Mouse (Mus musculus): Measurements from ENCODE around the gene Dact3. TPM values are rescaled to one million over a fixed set of nuclear protein-coding genes. Genes with fewer than 3 reads are reported as not detected.

Dact3 gene
- total RNA-seq, 1 experiment from 2014 or later: 0.12 TPM

DNA sequence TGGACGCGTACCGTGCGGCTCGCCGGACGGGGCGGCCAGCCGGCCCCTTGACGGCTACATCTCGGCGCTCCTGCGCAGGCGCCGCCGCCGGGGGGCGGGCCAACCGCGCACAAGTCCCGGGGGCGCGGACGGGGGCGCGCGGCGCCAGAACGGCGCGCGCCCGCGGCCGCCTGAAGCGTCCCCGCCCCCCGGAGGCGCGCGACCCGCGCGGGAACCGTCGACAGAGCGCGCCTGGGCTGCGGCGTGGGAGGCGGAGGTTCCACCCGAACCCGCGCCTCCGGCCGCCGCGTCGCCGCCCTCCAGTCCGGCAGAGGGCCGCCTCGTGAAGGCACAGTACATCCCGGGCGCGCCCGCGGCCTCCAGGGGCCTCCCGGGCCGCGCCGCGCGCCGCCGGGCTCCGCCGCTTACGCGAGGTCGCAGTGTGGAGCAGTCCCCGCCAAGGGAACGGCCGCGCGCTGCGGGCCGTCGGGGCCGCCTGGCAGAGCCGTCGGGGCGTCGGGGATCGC lies 10.2 kb downstream of the Dact3 start:
- ATAC-seq (ENCODE audit: extremely low read depth, insufficient number of reproducible peaks, low FRiP score, poor library complexity, severe bottlenecking): no peak

GRCm38 (mm10) chr7:16885905-16886304 lies 10.8 kb downstream of the Dact3 start:
- no peak for ATAC-seq (ENCODE audit: extremely low read depth, insufficient number of reproducible peaks, low FRiP score, poor library complexity, severe bottlenecking)

GRCm38 (mm10) chr7:16890536-16890935 lies 15.4 kb downstream of the Dact3 start:
- ATAC-seq (ENCODE audit: extremely low read depth, insufficient number of reproducible peaks, low FRiP score, poor library complexity, severe bottlenecking): no peak

- ATAC-seq (ENCODE audit: extremely low read depth, insufficient number of reproducible peaks, low FRiP score, poor library complexity, severe bottlenecking): no peak
Observed at GRCm38 (mm10) chr7:16890944-16891343, 15.8 kb downstream of the Dact3 start.

DNA sequence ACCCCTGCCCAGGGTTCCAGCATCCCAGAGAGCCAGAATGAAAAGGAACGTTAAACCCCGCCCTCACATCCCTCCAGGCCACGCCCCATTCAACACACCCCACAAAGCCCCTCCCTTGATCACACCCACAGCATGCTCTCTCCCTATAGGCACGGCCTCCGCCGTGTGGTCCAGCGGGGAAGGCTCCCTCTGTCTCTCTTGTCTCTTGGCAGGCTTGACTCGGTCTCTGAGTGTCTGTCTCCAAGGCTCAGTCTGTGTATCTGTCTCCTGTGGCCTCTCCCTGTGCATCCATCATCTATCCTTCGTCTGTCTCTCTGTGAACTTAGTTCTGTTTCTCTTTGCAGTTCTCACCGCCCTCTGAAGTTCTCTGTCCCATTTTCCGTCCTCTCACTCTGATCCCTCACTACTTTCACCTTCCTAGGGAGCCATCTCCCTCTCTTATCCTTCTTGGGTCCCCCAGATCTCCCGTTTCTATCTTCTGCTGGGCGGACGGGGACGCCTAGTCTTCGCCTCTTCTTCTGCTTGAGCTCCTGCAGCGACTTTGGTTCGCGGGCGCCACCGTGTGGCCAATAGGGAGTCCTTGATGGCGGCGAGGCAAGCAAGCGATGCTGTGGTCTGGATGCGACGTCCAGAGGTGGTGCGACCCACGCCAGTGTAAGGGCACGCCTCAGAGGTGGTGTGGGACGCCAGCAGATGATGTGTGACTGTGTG lies 16.7 kb downstream of the Dact3 start, which contains the start of gene Gng8:
Gene Gng8 (plus strand): TSS at position 146 of the 711 bp plus-strand sequence.
- ATAC-seq (ENCODE audit: extremely low read depth, insufficient number of reproducible peaks, low FRiP score, poor library complexity, severe bottlenecking): peak; percentile 74

- ATAC-seq (ENCODE audit: extremely low read depth, insufficient number of reproducible peaks, low FRiP score, poor library complexity, severe bottlenecking): no peak
Observed at GRCm38 (mm10) chr7:16892352-16892730, 17.2 kb downstream of the Dact3 start.

DNA sequence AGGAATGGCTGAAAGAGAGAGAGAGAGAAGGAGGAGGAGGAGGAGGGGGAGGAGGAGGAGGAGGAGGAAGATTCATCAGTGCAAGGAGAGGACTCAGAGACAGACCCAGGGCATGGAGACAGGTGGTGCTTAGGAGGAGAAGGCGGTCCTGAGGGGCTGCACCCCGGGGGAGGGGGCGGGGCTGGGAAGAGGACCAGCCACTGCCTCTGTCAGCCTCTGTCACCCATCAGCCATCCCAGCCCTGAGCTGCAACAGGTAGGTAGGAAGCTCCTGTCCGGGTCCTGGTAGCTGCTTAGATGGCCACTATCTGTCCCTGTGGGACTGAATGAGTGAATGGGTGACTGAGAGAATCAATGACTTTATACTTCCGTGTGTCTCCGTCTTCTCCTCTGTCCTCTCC lies 18.5 kb downstream of the Dact3 start:
- no peak for ATAC-seq (ENCODE audit: extremely low read depth, insufficient number of reproducible peaks, low FRiP score, poor library complexity, severe bottlenecking)

GRCm38 (mm10) chr7:16894279-16894678 lies 19.2 kb downstream of the Dact3 start:
- no peak for ATAC-seq (ENCODE audit: extremely low read depth, insufficient number of reproducible peaks, low FRiP score, poor library complexity, severe bottlenecking)

DNA sequence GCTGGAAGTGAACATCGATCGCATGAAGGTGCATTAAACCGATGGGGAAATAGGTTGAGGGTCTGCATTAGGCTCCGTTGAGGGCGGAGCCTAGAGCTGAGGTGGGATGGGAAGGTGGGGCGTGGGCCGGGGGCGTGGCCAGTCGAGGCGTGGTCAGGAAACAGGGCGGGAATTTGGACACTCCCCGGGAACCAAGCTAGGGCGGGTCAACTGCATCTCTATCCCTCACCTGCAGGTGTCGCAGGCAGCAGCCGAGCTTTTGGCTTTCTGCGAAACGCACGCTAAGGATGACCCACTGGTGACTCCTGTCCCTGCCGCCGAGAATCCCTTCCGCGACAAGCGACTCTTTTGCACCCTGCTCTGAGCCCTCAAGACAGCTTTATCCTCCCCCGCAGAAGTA lies 19.9 kb downstream of the Dact3 start:
- ATAC-seq (ENCODE audit: extremely low read depth, insufficient number of reproducible peaks, low FRiP score, poor library complexity, severe bottlenecking): peak; percentile 64; the same call in 1 of the 2 replicates

DNA sequence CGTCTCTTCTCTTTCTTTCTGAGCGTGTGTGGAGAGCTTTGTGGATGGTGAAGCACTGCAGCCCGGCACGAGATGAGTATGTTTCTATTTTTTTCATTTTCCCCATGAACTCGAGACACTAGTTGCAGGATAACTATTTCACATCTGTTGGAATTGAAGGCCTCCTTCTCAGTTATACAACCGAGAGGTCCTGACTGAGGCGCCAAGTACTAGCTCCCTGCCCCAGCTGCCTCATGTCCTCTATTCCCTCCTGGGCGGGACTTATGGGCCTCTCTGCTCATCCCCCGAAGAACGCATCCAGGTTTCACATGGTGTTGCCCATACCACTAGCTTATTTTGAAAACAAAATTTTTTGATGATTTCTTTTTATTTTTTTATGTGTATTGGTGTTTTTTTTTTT lies 20.4 kb downstream of the Dact3 start:
- no peak for ATAC-seq (ENCODE audit: extremely low read depth, insufficient number of reproducible peaks, low FRiP score, poor library complexity, severe bottlenecking)

DNA sequence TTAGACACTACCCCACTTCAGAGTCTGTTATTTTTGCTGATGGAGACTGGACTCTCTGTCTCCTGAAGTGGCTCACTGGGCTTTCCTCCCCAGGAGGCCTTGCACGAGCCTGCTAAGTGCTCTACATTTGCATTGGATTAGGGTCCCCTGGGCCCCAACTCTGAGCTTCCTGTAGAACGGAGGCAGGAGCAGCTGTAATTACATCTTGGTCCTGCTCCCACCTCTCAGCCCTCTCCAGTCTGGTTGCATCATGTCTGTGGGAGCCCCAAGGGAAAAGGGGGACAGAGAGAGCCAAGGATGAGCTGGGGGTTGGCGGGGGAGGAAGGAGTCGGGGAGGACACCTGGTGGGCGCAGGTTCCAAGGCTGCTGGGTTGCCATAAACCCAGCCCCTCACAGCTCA lies 25.4 kb downstream of the Dact3 start:
- no peak for ATAC-seq (ENCODE audit: extremely low read depth, insufficient number of reproducible peaks, low FRiP score, poor library complexity, severe bottlenecking)

GRCm38 (mm10) chr7:16903439-16903955 lies 28.4 kb downstream of the Dact3 start:
- no peak for ATAC-seq (ENCODE audit: extremely low read depth, insufficient number of reproducible peaks, low FRiP score, poor library complexity, severe bottlenecking)

DNA sequence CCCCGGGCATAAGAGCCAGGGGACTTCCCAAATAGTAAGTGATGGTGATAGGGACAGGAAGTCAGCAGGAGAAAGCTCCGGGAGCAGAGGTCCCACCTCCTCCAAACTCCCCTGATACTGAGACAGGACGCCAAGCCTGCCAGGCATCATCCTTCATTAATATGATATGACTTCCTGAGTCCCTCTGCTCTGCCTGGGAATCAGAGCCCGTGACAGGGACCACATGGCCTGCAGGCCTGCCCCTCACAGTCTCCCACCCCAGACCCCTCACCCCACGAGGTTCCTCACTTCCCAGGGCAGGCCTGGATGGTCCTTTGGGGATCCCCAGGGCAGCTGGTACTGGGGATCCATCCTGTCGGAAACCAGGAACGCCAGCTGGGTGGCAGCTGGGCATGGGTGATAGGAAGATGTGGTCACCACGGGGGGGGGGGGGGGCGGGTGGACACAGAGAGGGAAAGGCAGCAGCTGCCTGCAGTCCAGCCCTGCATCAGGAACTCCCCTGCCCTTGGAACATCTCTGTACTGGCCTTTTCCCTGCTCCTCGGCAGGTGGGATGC lies 29.1 kb downstream of the Dact3 start:
- no peak for ATAC-seq (ENCODE audit: extremely low read depth, insufficient number of reproducible peaks, low FRiP score, poor library complexity, severe bottlenecking)

- ATAC-seq (ENCODE audit: extremely low read depth, insufficient number of reproducible peaks, low FRiP score, poor library complexity, severe bottlenecking): no peak
Observed at GRCm38 (mm10) chr7:16905491-16906021, 30.4 kb downstream of the Dact3 start.

GRCm38 (mm10) chr7:16906281-16906680 lies 31.2 kb downstream of the Dact3 start, which contains the start of gene Ptgir:
Ptgir (plus strand) TSS chr7:16906490.
- ATAC-seq (ENCODE audit: extremely low read depth, insufficient number of reproducible peaks, low FRiP score, poor library complexity, severe bottlenecking): no peak

GRCm38 (mm10) chr7:16906889-16907559 lies 31.9 kb downstream of the Dact3 start:
- ATAC-seq (ENCODE audit: extremely low read depth, insufficient number of reproducible peaks, low FRiP score, poor library complexity, severe bottlenecking): no peak

- ATAC-seq (ENCODE audit: extremely low read depth, insufficient number of reproducible peaks, low FRiP score, poor library complexity, severe bottlenecking): no peak
Observed at GRCm38 (mm10) chr7:16907842-16908241, 32.7 kb downstream of the Dact3 start.

GRCm38 (mm10) chr7:16908367-16908766 lies 33.2 kb downstream of the Dact3 start:
- ATAC-seq (ENCODE audit: extremely low read depth, insufficient number of reproducible peaks, low FRiP score, poor library complexity, severe bottlenecking): no peak

- no peak for ATAC-seq (ENCODE audit: extremely low read depth, insufficient number of reproducible peaks, low FRiP score, poor library complexity, severe bottlenecking)
Observed at GRCm38 (mm10) chr7:16908859-16909258, 33.7 kb downstream of the Dact3 start.

All from neutrophil, adult 5-6 weeks (primary cell).